Mouse (Mus musculus): ENCODE measurements around the gene Snap47.

Snap47 gene

DNA sequence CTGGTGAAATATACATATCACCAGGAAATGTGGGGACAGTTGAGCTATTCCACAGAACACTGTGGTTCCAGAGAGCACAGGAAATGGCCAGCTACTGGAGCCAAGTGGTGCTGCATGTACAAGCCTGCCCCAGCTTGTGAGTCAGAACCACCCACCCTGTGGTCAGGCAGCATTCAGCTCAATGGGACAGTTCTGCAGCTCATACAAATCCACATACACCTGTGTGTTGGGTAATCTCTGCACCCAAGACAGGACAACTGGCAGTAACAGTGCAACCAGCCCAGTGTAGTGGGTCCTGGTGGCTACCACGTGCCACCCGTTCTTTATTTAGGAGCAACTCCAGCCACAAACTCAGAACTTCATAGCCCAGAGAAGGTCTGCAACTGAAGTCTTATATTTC lies 29.0 kb downstream of the Snap47 start:
- no peak for DNase-seq (ENCODE audit: low spot score in 2 of 2)

- no peak for DNase-seq (ENCODE audit: low spot score in 2 of 2)
Observed at GRCm38 (mm10) chr11:59421436-59421835, 29.6 kb downstream of the Snap47 start.

GRCm38 (mm10) chr11:59418708-59419107 lies 32.3 kb downstream of the Snap47 start:
- DNase-seq (ENCODE audit: low spot score in 2 of 2): no peak

DNA sequence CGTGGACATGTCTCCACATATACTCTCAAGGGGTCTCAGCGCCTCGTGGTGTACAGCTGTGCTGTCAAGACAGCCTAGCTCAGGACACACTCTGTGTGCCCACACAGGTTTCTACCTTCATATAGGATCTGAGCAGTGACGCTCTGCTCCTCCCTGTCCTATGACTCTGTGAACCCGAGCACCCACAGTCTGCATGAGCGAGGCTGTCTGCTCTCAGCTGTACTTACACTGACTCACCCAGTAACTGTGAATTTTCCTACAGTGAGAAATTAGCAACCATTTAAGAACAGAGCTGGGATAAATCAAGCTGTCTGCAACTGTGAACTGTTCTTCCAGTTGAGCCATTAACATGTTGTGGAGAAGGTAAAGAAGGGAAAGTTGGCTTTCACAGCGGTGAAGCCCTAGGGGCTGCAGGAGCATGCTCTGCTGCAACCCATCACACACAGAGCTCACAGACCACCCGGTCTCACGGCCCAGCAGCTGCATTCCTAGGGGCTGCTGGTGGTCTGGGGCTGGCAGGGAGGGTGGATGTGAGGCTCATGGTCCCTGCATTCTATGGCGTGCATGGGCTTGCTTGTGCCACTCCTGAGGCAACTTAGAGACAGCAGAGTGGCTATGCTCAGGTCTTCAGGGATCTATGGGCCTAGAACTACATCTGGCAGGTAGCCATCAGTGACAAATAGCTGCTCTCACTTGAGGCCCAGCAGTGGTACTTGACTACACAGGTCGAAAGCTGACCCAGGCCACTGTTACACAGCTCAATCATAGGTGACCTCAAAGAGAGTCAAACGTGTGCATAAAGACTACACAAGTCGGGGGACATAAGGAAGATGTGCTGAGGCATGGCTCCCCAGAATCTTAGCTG lies 37.8 kb downstream of the Snap47 start:
- DNase-seq (ENCODE audit: low spot score in 2 of 2): no peak

DNA sequence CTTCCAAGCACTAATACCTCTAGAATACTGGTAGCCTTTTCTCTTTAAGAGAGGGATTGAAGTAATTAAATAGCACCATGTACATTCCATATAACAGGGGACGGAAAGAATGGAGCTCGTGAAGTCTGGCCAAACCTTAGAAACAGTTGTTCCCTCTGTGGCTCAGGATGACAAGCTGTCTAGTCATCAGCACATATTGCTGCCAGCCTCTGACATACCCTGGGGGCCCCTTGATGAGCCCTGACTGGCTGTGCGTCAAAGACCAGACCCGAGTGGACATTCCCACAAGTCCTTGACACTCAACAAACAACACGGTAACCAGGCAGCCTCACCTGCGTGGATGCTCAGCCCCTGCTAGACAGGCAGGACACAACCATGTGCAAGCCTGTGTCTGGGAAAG lies 38.9 kb downstream of the Snap47 start:
- DNase-seq (ENCODE audit: low spot score in 2 of 2): no peak

- DNase-seq (ENCODE audit: low spot score in 2 of 2): no peak
Observed at GRCm38 (mm10) chr11:59410851-59411250, 40.1 kb downstream of the Snap47 start.

DNA sequence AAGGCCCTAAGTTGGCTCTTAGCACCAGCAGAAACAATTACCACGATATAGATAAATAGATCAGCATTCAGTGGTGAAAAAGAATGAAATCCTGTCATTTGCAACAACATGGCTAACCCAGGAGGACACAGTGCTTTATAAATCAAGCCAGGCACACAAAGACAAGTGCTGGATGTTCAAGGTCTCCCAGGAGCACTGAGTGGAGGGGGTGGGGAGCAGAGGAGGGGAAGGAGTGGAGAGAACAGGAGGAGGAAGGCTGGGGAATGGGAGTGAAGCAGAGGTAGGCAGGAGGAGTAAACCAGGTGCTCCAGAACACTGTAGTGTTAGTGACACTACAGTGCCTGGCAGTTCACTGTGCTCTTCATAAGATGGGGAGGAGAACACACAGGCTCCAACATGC lies 45.2 kb downstream of the Snap47 start:
- no peak for DNase-seq (ENCODE audit: low spot score in 2 of 2)

GRCm38 (mm10) chr11:59400876-59401275 lies 50.1 kb downstream of the Snap47 start:
- no peak for DNase-seq (ENCODE audit: low spot score in 2 of 2)

DNA sequence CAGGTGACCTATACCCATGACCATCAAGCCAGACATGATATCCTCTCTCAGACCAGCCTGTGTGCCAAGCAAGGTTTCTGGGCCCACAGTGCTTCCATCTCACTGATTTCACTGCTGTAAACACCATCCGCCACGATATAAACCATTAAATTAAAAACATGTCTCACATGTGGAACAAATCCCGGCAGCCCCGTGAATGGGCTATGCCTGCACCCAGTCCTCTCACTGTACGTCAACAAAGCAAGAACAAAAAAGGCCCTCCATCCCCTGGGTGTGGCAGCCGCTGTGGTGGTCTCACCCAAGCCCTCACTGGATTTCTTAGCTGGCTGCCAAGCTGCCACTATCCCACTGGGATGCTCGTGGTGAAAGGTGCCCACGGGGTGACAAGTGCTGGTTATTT lies 51.2 kb downstream of the Snap47 start:
- no peak for DNase-seq (ENCODE audit: low spot score in 2 of 2)

GRCm38 (mm10) chr11:59397536-59398371 lies 53.2 kb downstream of the Snap47 start:
- DNase-seq (ENCODE audit: low spot score in 2 of 2): no peak

- DNase-seq (ENCODE audit: low spot score in 2 of 2): no peak
Observed at GRCm38 (mm10) chr11:59394451-59394850, 56.5 kb downstream of the Snap47 start.

GRCm38 (mm10) chr11:59393591-59393990 lies 57.4 kb downstream of the Snap47 start:
- DNase-seq (ENCODE audit: low spot score in 2 of 2): peak in 1 of 2 experiments; percentile 29

GRCm38 (mm10) chr11:59392300-59392699 lies 58.7 kb downstream of the Snap47 start:
- no peak for DNase-seq (ENCODE audit: low spot score in 2 of 2)

DNA sequence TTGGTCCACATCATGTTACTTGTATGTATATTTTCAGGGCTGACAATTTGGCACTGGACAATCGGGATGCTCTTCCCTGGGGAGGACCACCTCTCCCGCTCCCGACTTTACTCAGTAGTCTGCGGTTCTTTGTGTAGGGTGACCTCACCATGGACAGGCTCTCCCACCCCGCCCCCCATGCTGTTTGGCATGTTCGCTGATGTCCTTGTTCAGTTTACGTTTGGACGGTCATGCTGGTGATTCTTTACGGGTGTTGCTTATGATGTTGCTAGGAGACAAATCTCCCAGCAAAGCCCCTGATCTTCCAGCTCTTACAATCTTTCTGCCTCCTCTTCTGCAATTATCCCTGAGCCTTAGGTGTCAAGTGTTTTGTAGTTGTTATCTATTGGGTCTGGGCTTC lies 60.5 kb downstream of the Snap47 start:
- no peak for DNase-seq (ENCODE audit: low spot score in 2 of 2)

GRCm38 (mm10) chr11:59389617-59390016 lies 61.4 kb downstream of the Snap47 start:
- no peak for DNase-seq (ENCODE audit: low spot score in 2 of 2)

DNA sequence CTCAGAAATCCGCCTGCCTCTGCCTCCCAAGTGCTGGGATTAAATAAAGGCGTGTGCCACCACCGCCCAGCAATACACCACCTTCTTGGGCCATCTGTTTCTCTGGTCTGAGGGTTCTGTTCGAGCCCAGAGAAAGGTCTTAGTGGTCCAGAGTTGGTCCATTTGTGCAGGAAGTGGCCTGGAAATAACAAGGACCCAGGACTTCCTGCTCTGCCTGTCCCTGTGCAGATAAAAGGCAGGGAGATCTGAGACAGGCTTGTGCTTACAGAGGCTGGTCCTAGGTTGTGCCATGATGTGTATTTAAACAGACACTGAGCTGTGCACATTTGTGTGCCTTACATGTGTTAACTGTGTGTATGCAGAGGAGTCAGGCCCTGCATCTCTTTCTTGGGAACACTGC lies 62.2 kb downstream of the Snap47 start:
- DNase-seq (ENCODE audit: low spot score in 2 of 2): no peak

GRCm38 (mm10) chr11:59387471-59387870 lies 63.5 kb downstream of the Snap47 start:
- no peak for DNase-seq (ENCODE audit: low spot score in 2 of 2)

DNA sequence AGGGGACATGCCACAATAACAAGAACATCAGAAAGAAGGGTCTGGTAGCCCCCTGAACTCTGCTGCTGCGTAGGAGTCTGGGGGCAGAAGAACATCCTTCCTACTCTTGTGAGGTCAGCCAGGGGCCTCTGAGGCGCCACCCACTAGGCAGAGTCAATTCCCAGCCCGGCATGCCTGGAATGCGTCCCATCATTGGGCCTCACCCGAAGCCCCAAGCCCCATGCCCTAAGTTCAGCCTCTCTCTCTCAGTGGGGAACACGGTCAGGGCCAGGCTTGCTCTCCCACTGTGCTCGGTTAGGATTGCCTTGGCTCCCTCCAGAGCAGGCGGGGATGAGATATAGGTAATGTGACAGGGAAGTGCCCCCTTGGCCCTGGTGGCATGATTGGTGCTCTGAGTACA lies 65.9 kb downstream of the Snap47 start:
- no peak for DNase-seq (ENCODE audit: low spot score in 2 of 2)

DNA sequence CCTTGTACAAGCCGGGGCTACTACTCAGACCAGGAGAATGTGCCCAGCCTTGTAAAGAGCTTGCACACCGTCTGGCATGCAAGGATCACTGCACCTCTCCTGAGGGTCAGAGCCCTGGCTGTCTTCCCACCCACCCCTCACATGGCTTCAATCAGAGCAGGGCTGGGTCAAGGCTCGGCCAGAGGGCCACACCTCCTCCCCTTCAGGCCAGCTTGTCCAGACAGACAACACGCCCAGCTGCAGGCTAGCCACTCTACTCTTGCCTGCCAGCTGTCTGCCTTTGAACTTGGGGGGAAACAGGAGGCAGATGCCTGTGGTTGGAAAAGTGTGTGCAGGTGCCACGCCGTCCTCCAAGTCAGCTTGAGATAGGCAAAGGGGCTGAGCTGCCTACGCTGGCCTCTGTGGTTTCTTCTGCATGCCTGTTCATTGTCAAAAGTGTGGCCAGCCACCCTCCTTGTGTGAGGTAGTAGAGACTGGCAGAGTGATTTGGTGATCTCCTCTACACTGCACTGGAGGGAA lies 66.5 kb downstream of the Snap47 start:
- DNase-seq (ENCODE audit: low spot score in 2 of 2): no peak

- no peak for DNase-seq (ENCODE audit: low spot score in 2 of 2)
Observed at GRCm38 (mm10) chr11:59379547-59379946, 71.4 kb downstream of the Snap47 start.

DNA sequence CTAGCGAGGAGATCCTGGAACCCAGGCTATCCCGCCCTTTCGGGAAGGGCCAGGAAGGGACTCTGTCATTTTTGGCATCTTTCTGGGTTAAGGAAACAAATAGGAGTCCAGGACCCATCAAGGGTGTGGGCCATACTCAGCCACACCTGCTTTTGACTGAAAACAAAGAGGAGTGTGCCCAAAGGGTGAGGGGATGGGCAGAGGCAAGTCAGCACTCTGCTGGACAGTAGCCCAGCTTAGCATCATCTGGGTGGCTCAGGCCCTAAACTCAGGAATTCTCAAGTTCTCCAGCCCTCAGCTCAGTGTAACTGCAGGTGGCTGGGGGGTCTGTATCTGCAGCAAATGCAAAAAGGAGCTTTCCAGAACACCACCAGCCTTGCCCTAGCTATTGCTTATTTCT lies 73.0 kb downstream of the Snap47 start:
- DNase-seq (ENCODE audit: low spot score in 2 of 2): no peak

GRCm38 (mm10) chr11:59375475-59375874 lies 75.5 kb downstream of the Snap47 start, which contains the start of gene Prss38:
Prss38 (minus strand) TSS chr11:59375657.
- DNase-seq (ENCODE audit: low spot score in 2 of 2): no peak

DNA sequence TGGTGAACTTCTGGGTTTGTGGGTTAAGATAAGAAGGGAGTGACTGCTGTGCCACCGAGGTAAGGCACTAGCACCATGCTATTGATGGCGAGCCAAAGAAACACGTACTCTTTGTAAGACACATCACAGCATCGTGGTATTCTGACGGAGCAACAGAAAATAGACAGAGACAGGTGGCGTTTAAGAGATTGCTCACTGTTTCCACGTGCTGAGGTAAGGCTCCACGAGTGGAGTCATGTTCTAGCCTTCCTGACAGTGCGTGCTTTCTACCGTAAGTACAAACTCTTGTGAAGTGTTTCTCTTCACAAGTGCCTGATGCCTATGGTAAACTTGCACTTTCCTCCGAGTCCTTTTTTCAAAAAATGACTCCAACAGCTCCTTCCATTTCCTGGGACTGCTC lies 81.1 kb downstream of the Snap47 start:
- no peak for DNase-seq (ENCODE audit: low spot score in 2 of 2)

Measured in frontal cortex, postnatal 25 days (tissue).